Mouse (Mus musculus) brain, embryonic 14.5 days (tissue): ENCODE measurements around the gene Rpl35. TPM values are rescaled to one million over a fixed set of nuclear protein-coding genes. Genes with fewer than 3 reads are reported as not detected.

Experiments used
- DNase-seq: peaks from one replicate; pipeline ENCODE4 v3.0.0-alpha.2; 2011; ENCODE audit warnings: low read depth
- CTCF ChIP-seq: fragments of 200-500 bp; IDR thresholded peaks from 2 replicates; pipeline ENCODE4 v1.5.1; 2012; ENCODE audit warnings: inconsistent platforms, mild to moderate bottlenecking, moderate library complexity, borderline replicate concordance; ENCODE audit not compliant: insufficient read depth, insufficient read length; ENCODE audit errors: extremely low read depth
- POLR2A ChIP-seq: fragments of 200-500 bp; IDR thresholded peaks from 2 replicates; pipeline ENCODE4 v1.6.1; 2012; ENCODE audit warnings: mild to moderate bottlenecking, inconsistent platforms, borderline replicate concordance; ENCODE audit not compliant: poor library complexity, insufficient read depth, insufficient read length, severe bottlenecking; ENCODE audit errors: extremely low read depth
- polyA plus RNA-seq: library from polyadenylated mRNA; depleted of rRNA; stranded (reverse); fragments of >200 nt; gene quantifications from 2 replicates; pipeline ENCODE4 v1.2.3, GENCODE M21; 2012

Rpl35 gene
- polyA plus RNA-seq, 1 experiment: 432 TPM

DNA sequence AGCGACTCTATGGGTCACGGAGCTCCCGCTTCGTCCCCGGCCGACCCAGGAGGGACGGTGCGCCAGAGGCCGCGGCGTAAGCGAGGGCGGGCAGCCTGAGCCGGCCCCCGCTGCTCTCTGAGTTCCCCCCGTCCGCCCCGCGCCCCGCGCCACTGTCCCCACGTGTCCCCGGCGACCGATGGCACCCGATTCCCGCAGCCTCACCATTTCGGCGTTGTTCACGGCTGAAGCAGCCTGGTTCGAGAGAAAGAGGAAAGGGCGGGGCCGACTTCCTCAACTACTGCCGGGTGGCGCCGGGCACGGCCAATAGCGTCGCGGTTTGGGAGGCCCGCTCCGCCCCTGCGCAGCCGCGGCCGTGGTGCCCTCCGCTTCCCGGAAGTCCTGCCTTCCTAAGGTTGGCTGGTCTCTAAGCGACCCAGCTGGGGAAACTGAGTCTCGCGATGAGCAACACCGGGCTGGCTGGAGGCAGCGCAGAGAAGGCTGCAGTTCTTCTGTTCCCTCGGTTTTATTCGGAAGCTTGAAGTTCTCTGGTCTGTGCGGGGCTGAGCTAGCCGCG is 466 bp downstream of the Rpl35 start, which contains the start of gene Arpc5l:
Gene Arpc5l (plus strand): TSS at position 469 of the 556 bp plus-strand sequence.
- peak; percentile 98 for DNase-seq
- TF ChIP-seq POLR2A: peak; percentile 56
- no peak for TF ChIP-seq CTCF

DNA sequence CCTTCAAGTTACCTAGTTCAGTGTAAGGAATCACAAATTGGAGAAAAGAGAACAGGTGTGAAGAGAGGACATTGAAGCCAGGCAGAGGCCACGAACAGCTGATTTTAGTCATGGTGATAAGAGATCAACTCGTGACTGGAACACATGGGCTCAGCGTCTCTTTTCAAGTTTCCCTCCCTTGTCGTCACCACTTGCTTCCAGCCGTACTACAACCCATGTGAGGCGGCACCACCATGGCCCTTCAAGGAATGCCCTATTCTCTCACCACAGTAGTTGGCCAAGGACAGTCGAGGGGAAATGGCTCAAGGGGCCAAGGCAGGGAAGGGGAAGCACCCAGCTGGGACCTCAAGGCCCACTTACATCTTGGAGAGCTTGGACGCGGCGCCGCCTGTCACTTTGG is 1.1 kb downstream of the Rpl35 start:
- TF ChIP-seq POLR2A: no peak
- no peak for TF ChIP-seq CTCF
- DNase-seq: peak; percentile 57

DNA sequence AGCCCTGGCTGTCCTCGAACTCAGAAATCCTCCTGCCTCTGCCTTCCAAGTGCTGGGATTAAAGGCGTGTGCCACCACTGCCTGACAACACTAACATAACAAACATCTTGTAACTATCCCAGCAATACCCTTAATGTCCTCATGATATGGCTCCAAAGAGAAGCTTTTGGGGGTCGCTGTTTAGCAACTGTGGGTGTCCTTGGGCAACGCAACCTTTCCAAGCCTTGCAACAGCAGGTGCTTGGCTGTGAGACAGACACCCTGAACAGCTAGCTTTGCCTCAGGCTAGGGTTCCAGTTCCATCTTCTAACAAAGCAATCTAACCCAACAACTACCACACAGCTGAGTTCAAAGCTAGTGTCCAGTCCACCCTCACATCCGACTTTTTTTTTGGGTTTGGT is 1.9 kb downstream of the Rpl35 start:
- no peak for DNase-seq
- TF ChIP-seq CTCF: no peak
- no peak for TF ChIP-seq POLR2A

DNA sequence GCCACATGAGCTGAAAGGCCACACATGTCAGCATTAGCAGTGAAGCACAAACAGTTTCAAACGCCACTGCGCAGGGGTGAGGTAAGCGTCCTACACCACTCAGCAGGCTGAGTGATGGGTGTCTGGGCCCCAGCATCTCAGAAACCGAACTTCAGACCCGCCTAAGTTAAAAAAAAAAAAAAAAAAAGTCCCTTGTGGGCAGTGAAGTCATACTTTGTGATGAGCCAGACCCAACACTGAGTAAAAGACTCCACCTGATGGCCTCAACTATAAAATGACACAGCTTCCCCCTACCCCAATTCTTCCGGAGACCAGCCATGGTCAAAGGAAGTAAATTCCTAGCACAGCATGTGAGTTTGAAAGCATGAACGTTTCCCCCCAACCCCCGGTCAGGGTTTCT is 2.3 kb downstream of the Rpl35 start:
- TF ChIP-seq POLR2A (no peak), CTCF (no peak)

DNA sequence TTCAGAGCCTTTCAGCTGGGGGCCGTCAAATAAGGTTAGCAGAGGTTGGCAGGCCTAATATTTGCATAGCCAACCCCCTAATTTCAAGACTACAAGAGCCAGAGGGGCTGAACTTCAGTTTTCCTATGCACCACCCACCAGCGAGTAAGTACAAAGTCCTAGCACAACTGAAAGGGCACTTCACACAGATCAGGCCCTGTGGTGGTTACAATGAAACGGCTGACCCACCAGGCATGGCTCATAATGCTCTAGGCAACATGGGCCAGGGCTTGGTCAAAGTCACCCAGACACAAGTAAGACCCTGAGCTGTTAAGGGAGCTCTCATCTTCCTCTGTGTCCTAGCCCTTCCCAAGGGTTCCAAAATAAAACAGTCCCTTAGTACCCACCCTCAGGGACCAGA is 3.6 kb downstream of the Rpl35 start:
- TF ChIP-seq CTCF (no peak), POLR2A (no peak)
- no peak for DNase-seq

More for the DNA sequence above, 2.3 kb downstream of the Rpl35 start:
- no peak for DNase-seq

DNA sequence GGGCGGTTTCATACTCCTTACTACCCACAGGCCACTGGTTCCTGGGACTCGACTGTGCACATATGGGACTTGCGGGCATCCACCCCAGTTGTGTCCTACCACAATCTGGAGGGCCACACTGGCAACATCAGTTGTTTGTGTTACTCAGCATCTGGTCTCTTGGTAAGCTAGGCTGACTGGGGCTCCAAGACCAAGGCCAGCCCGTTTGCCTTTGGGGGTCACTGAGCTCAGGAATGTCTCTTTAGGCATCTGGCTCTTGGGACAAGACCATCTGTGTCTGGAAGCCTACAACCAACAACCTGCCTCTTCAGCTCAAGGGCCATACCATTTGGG is 4.9 kb downstream of the Rpl35 start:
- no peak for DNase-seq
- TF ChIP-seq CTCF: no peak
- TF ChIP-seq POLR2A: no peak

DNA sequence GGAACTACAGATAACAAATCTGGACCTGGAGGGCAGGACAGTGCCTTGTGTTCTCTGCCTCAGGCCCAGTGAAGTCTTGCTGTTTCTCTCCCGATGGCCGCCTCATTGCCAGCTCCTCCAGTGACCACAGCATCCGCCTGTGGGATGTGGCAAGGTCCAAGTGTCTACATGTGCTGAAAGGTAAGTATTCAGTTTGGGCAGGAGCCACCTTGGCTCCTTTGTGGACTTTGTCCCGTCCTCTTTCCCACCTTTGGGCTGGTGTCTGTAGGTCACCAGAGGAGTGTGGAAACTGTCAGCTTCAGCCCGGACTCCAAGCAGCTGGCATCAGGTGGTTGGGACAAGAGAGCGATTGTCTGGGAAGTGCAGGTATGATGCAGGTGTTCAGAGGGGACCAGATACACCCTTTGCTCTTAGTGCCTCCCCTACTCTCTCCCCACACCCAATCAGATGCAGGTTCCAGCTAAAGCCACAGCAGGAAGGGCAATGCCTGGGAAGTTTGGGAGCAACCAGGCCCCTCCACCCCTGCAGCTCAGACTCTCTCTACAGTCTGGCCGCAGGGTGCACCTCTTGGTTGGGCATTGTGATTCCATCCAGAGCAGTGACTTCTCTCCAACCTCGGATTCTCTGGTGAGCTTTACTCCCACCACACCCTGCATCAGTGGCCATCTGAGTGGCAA is 5.4 kb downstream of the Rpl35 start:
- DNase-seq: no peak
- TF ChIP-seq POLR2A (no peak), CTCF (no peak)

DNA sequence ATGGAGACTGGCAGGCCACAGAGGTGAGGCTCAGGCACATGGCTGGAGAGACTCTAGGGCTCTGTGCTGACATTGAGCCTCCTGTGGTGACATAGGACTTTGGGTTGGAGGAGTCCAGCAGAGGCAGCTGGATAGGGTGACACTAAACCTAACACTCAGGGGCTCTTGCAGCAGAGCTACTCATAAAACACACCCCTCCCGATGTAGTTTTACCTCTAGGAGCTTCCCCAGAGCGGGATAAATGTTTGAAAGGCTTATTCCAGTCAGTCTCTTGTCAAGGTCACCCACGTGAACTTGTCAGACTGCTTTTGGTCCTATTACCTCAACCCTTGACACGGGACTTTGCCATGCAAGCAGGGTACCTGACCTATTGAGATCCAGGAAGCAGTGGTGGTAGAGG is 6.0 kb downstream of the Rpl35 start:
- DNase-seq: no peak

DNA sequence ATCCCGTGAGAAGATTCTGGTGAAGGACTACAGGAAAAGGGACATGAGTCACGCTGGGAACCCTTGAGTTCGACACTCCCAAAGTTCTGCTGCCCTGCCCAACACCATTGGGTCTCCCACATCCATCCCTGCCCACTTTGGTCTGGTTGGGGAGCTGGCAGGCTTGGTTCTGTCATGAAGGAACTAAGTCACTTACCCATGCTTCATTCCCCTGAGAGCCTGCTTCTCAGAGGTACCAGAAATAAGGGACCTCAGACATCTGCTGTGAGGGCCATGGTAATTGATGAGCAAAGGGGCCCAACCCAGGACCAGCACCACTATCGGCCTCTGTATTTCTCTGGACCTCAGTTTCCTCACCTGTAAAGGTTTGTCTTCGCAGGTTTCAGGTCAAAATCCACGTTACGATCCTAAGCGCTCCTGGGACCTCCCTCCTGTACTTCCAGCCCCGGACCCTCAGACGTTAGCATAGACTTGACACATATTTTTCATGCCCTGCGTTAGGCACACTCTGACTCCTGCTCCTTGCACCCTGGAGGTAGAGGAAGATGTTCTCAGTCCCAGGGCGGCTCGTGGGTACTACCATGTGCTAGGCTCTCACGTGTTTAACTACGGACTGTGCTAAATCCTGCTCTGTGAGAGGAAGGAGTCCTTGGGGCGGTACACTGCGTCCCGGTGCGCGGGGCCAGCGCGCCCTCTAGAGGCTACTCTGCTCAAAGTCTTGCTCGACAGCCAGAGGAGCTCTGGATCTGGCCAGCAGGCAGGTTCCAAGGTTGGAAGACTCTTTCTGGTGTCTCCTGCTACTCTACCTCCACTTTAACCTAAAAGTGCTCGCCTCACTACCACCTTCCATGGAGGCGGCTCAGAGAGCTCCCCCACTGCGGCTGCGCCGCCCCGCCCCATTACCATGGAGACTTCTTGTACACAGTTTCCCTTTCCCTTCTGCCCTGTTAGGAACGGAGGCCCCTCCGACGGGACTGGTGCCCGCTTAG is 7.7 kb downstream of the Rpl35 start, which contains the start of gene Wdr38:
Gene Wdr38 (plus strand): TSS at position 91 of the 989 bp plus-strand sequence.
- peak; percentile 91 for DNase-seq
- TF ChIP-seq CTCF (peak; percentile 99), POLR2A (no peak)

More for the DNA sequence above, 6.0 kb downstream of the Rpl35 start:
- TF ChIP-seq POLR2A (no peak), CTCF (no peak)

DNA sequence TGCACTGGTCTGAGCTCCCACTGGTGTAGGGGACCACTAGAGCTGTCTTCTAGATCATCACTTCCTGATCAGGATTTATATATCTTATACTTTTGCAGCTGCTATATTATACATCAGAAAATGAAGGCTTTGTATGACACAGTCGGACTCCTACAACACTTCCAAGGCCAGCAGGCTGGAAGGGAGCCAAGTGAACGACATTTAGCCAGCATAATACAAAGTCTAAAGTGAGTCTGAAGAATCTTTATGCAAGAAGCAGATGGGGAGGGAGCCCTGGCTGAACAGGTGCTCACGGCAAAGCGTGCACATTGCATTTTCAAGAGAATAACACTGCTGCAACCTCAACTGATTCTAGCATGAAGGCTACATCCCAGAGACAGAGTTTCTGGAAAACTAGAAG is 13.0 kb downstream of the Rpl35 start:
- peak; percentile 45 for DNase-seq
- no peak for TF ChIP-seq POLR2A

DNA sequence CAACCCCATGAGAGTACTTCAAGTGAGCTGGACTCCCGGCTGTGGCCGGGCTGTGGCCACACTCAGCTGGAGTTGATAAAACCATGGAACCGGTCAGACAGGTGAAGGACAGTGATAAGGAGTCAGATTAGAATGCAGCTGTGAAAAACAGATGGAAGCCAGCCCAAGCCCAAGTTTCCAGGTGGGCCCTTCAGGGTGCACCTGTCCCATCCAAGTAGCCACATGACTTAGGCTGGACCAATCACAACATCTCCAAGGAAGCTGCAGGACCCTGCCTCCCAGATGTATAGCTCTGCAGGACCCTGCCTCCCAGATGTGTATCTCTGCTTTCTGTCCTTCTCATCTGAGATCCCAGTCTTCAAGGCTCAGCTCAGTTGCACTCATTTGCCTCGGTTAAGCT is 13.4 kb downstream of the Rpl35 start:
- TF ChIP-seq POLR2A (no peak), CTCF (no peak)

More for the DNA sequence above, 13.4 kb downstream of the Rpl35 start:
- no peak for DNase-seq
